Mouse (Mus musculus): ENCODE data around the gene Ccdc180.

DNA sequence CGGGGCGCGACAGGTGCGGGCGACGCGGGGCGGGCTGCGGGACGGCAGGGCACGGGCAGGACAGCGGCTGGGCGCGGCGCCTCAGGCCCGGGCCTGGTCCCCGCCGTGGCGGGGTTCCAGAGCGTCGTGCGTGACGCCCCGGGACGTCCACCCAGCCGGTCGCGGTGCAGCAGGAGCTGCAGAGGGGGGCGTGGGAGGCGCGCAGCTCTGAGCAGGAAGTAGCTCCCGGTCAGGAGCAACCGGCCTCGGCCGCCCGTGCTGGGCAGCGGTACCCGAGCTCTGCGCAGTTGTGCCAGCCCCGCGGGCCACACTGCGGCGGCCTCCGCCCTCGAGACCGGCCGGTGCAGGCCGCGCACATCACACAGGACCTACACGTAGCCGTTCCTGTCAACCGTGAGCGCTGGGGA lies 82.3 kb downstream of the Ccdc180 start:
- TF ChIP-seq GATA1 (IDR thresholded peaks at IDR 0.05; ENCODE audit: borderline replicate concordance, low read length) (no peak), CTCF (IDR thresholded peaks at IDR 0.05; ENCODE audit: low read depth, low read length) (no peak), TAL1 (conservative IDR thresholded peaks at IDR 0.05; ENCODE audit: low read depth, low read length) (no peak), GATA2 (IDR thresholded peaks at IDR 0.05; ENCODE audit: borderline replicate concordance, low read depth, low read length) (no peak), POLR2AphosphoS5 (IDR thresholded peaks at IDR 0.05; ENCODE audit: insufficient replicate concordance, low read depth, low read length) (no peak)

Measured in G1E (cell line).